Mouse (Mus musculus) A20 (cell line): ENCODE measurements around the gene Capn10.

Source experiments
- DNase-seq: peaks from one replicate; pipeline ENCODE4 v3.0.0-alpha.2; 2011; ENCODE audit warnings: low read depth, low spot score

The Capn10 gene

DNA sequence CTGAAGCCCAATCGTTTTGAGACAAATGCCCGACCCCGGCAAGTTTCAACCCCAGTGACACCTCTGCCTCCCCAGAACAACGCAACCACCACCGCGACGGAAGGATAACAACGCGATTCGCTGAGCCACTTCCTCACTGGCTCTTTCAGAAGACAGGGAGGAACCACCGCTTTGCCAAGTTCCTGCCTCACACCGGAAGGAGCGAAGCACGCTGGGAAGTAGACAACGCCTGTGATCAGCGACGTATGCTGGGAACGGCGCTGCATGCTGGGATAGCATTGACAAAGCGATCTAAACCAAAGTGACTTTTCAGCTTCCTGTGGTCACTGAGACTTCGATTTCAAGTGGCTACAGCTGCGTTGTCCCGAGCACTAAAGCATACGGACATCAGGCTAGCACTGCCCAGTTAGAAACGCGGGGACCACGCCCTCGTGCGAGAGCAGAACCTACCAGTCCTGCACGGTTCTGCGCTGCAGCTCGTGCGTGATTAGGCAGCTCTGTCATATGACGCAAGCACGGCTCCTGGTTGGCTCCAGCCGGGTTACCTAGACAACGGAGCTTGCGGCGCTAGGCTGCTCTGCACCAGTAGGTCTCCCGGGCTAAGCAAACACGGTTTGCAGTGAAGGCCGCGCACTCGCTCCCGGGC, at the start of gene Capn10:
TSS of gene Capn10 (plus strand) at position 195 of the 646 bp plus-strand sequence.
- peak; percentile 98 for DNase-seq

DNA sequence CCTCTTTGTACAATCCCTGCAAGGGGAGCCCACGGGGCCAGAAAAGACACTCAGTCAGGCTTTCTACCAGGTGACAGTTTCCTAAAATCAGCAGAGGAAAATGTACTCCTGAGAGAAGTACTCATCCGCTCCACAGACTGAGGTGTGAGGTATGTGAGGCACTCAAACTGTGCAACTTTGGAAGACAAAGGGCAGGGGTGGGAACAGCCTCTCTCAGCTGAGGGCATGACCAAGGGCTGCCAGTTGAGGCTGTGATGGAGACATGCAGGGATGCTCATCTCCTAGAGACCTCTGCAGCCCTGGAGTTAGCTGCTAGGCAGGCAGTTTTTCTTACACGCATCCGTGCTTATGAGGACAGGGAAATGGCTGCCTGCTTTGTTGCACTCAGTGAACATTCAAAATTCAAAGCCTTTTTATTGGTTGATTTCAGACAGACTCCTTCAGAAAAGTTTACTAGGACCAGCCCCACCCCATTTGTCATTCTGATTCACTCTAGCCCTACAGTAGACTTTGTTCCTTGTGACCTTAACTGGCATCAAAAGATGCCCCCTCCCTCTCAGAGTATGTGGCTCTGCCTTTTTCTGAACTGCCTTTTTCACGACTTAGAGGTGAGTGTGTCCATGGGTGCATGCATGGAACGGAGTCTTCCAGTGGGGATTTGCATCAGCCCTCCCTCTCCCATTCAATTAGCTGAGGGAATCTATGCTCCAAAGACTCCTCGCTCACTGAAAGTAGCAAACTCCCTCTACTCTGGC, 45.1 kb upstream of the Capn10 start:
- no peak for DNase-seq

DNA sequence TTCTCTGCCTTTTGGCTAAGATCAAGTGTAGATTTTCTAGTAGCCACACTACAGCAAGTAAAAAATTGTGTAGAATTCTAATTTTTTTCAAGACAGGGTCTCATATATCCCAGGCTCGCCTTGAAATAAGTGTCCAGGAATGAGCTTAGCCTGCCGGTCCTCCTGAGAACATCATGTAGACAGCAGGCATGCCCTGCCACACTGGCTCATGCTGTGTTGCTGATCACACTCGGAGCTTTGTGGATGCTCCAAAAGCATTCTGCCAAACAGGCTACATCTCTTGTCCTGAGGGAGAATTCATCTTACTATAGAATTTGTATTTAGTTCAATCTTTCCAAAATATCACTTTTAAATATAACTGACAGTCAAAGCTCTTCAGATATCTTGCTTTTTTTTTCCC, 41.4 kb upstream of the Capn10 start:
- DNase-seq: no peak

DNA sequence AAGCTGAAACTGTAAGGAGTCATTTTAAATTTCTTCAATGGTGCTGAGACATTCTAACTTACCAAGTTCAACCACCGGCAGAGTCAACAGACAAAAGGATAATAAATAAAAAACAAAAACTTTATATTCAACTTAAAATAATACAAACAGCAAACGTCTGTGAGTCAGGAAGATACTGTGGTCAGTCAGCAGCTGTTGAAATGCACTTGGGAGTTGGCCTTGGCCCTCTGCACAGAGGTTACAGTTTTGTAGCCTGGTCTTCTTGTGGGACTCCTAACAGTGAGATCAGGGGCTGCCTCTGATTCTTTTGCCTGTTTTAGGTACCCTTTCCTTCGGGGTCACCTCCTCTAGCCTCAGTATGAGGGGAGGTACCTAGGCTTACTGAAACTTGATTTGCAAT, 40.3 kb upstream of the Capn10 start:
- no peak for DNase-seq

DNA sequence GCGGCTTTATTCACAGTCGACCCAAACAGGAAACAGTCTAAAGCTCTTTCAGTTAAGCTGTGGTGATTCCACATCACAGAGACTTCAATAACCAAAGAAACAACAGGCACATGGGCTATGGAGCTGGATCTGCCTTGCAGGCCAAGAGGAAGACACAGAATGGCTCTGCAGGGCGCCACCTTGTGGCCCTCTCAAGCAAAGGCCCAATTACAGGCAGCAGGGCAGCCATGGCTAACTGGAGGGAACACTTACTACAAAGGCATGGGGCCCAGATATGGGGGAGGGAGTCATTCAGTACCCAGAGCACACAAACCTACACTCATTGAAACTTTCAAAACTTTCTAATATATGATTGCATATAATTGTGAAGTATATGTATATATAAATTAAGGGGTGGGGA, 39.1 kb upstream of the Capn10 start:
- peak; percentile 73 for DNase-seq

DNA sequence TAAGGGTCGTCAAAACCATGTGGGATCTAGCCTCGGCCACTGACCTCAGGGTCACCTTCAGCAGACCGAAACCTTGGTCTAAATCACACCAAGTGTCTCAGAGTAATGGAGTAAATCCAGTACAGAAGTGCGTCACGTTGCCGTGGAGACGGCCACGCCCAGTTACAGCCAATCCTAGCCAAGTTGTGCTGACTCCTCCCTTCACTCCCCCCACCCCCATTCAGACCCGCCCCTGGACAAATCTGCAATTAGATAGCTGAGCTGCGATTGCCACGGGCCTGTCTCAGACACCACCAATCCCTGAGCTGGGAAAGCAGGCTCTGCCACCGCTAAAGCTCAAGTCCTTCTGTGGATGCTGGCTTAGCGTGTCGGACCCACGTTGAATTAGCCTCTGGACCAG, 31.4 kb upstream of the Capn10 start, which contains the start of gene Ankmy1:
TSS of gene Ankmy1 (minus strand) at position 121 of the 400 bp plus-strand sequence.
- no peak for DNase-seq

DNA sequence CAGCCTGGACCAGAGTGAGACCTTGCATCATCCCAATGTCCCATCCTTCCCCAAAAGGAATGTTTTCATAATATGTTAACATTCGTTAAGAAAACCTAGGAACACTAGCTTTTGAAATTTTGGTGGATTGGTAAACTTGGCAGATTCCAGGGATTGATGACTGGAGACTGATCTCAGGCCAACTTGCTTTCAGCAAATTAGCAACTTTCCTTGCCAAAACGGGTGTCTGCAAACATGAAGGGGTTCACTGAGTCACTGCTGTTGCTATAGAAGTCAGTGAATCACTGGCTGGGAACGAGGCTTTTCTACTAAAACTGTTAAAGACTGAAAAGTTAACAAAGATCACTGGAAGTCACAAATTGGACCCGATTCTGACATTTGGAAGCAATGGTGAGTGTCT, 30.5 kb upstream of the Capn10 start:
- no peak for DNase-seq

DNA sequence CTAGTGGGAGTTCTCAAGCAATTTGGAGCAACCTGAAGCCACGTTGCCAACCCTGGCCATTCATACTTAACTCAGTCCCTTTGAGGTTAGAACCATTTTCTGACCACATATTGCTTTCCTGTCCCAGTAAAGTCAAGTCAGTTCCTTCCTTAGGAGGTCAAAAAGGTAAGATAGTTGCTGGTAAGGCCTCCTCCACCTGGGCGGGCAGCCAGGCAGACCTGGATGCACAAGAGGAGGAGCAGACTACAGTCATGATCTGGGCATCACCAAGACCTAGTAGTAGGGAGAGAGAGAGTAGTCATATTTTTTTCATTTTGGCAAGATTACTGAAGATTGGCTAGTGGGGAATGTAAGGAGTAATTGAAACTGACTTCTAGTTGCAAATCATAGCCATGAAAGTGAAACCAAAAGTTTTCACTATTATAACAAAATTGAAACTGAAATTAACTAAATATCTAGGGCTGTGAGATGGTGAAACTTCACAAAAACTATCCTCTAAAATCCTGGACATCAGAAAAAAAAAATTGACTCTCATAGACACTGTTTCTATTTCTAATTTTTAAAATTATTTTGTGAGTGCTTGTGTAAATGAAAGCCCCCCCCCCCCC, 28.4 kb upstream of the Capn10 start:
- peak; percentile 26 for DNase-seq

DNA sequence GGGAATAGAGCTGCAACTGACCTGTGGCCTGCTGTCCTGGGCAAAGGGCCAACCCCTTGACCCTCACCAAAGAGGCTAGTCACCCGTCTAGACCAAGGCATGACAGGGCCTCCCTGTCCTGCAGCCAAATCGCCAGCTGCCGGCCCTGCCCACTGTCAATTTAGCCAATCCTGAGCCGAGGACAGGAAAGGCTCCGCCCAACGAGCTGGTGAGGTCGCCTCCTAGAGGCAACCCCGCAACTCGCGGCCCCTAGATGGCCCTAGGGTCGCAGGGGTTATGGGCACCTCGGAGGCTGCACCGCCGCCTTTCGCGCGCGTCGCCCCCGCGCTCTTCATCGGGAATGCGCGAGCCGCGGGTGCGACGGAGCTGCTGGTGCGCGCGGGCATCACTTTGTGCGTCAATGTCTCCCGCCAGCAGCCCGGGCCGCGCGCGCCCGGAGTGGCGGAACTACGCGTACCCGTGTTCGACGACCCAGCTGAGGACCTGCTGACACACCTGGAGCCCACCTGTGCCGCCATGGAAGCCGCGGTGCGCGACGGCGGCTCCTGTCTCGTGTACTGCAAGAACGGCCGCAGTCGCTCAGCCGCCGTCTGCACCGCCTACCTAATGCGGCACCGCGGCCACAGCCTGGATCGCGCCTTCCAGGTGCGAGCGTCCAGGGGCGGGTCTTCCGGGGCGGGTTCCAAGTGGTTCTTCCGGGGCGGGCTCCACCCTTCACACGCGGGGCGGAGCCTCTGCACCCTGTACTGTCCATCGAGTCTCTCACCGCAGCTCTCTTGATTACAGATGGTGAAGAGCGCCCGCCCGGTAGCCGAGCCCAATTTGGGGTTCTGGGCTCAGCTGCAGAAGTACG, 27.2 kb upstream of the Capn10 start, which contains the start of gene Dusp28:
TSS of gene Dusp28 (plus strand) at position 203 of the 853 bp plus-strand sequence.
- peak; percentile 95 for DNase-seq

DNA sequence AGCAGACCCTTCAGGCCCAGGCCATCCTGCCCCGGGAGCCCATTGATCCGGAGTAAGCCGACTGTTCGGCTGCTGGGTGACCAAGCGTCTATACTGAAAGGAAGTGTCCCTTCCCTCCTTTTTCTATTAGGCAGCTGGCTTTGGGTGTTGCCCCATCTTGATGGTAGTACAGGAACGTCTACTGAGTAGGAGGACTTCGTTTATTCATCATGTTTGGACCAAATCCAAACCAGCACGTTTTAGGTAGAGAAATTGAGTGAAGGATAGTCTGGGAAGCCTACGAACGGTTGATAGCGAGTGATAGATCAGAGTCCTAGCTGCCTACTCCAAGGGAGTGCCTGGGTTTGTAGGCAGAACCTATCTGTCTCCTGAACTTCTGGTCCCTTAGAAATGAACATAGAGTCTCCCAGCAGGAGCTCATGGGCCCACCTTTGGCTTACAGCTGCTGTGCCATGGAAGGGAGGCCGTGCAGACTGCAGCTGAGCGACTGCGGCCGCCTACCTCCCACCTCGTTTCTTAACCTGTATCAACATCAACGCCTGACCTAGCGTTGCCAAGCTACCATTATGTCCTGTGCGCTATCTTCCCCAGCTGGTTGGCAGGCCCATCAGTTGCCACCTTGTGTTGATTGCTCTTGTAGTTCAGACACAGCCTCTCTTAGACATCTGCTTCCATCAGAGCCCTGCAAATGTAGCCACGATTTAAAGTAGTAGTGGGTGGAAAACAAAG, 26.4 kb upstream of the Capn10 start:
- no peak for DNase-seq

DNA sequence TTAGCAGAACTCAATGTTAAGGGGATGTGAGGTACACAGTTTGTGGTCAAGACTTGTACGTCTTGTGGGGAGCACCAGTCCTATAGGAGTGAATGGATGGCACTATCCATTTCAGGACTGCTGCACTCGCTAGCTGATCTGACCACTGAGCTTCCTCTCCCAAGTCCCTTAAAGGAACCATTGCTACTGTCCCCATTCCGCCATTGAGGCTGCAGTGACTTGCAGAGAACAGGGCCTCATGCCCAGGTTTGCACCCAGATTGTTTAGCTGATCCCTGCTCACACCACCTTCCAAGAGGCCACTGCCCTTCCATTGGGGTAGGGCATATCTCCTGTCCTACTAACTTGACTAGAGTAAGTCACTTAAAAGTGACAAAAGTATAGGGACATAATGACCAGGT, 25.5 kb upstream of the Capn10 start:
- no peak for DNase-seq

DNA sequence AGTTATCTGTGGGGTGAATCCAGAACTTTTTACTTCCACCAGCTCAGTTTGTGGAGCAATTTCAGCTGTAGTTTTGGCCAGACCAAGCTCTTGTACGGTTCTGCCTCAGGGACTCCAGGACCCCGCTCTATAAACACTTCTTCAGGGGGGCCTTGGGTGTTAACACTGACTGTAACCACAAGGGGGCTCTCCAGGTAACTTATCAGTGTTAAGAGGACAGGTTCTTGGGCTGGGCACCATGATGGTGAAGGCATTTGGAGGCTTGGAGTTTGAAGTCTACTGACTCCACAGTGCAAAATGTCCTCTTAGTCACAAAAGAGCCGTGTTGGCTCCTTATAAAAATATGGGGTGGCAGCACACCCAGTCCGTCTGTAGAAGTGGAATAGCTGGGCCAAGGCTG, 25.1 kb upstream of the Capn10 start:
- peak; percentile 74 for DNase-seq

DNA sequence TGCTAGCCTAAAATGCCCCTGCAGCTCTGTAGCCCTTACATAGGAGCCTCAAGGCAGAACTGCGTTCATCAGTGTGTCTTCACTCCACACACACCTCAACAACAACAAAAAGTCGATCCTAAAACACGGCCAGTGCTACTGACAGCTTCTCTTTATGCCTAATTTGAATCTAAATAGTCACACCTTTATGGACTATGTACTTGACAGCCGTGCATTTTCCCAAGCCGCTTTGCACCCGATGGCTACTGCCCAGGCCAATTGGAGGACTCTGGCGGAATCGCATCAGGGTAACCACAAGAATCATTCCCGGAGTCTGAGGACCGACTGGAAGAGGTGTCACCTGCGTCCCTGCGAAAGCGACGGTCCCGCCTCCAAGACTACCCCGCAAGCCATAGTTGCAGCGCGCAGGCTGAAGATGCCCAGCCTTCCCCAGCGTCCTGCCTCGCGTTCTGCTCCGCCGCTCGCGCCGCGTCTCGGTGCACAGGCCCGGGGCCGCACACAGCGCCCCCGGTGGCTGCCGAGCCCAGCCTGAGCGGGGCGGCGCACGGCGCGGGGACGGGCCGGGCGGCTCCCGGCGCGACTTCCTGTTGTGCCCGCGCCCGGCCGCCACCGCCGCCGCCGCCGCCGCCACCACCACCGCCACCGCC, 23.8 kb upstream of the Capn10 start, which contains the start of gene Rnpepl1:
TSS of gene Rnpepl1 (plus strand) at position 545 of the 647 bp plus-strand sequence.
- DNase-seq: peak; percentile 79

DNA sequence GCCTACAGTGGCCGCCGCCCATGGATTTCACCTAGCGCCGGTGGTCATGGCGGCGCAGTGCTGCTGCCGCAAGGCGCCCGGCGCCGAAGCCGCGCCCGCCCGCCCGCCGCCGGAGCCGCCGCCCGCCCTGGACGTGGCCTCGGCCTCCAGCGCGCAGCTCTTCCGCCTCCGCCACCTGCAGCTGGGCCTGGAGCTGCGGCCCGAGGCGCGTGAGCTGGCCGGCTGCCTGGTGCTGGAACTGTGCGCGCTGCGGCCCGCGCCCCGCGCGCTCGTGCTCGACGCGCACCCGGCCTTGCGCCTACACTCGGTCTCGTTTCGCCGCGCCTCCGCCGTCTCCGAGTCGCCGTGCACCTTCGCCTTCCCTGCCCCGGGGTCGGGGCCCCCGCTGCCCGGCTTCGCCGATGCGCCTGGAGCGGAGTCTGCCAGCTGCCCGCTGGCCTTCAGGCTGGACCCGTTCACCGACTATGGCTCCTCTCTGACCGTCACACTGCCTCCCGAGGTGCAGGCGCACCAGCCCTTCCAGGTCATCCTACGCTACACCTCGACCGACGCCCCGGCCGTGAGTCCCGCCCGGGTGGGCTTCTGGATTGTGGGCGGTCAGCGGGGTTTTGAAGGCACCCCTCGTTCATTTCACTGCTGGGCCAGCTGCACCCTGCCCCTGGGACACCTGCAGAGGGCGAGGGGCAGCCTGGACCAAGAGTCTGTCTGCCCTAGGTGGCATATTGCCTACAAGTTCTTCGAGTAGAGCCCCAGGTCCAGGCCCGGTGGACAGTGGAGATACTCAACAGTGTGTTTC, 23.1 kb upstream of the Capn10 start:
- peak; percentile 70 for DNase-seq

DNA sequence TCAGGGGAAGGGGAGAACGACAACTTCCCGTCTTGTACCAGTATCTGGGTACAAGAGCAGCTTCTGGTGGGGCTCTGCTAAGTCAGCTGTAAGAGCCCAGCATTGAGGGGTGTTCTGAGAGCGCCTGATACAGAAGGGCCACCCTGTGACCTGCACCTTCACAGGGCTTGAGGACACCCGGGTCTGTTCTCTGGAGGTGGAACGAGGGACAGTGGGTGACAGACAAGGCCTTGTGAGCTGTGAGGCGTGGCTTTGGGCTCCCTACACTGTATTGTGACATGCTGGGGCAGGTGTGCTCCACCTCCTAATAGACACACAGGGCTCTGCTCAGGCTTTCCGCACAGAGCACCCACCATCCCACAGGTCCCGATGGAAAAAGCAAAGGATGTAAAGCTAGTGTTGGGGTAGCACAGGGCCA, 22.4 kb upstream of the Capn10 start:
- peak; percentile 58 for DNase-seq

DNA sequence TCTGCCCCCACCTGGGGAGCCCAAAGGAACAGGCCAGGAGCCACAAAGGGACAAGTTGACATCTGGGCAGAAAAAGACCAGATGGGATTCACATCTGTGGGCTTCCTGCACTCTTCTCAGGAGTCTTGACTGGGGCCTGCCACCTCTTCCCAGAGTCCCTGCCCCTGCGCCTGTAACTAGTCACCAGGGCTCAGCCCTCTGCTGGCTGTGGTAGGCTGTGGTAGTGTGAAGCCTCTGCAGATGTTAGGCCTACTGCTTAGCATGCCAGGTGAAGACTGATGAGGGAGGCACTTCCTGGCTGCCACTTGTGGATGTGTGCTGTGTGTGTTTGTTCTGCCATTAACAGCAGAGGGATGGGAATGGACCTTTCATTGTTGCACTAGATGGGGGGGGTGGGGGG, 21.9 kb upstream of the Capn10 start:
- peak; percentile 48 for DNase-seq

DNA sequence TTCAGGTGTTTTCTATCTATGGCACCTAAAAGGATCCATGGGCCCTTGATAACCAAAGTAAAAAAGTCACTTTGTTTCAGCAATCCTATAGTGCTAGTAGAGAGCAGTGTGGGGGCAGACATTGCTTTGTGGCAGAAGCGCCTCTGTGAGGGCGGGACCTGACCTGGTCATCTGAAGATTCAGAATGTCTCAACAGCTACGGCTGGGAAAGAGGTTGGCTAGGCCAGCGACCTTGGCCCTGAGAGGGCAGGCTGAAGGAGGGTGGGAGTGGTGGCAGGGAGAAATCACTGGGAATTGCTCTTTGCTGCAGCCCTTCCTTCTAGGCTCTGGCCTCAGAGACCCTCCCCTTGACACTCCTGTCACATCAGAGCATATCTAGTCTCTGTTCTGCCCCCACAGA, 19.9 kb upstream of the Capn10 start:
- DNase-seq: no peak

DNA sequence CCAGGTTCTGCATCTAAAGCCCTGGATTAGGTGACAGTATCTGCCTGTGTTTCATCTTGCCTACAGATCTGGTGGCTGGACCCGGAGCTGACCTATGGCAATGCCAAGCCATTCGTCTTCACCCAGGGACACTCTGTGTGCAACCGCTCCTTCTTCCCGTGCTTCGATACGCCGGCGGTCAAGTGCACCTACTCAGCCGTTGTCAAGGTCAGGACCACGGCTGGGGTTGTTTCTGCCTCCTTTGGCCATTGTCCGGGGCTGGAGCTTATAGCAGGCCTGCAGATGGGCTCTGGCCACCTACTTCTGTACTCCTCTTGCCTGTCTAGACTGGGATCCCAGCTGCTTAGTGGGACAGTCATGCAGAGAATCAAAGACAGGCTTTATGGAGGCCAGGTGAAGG, 19.2 kb upstream of the Capn10 start:
- no peak for DNase-seq

DNA sequence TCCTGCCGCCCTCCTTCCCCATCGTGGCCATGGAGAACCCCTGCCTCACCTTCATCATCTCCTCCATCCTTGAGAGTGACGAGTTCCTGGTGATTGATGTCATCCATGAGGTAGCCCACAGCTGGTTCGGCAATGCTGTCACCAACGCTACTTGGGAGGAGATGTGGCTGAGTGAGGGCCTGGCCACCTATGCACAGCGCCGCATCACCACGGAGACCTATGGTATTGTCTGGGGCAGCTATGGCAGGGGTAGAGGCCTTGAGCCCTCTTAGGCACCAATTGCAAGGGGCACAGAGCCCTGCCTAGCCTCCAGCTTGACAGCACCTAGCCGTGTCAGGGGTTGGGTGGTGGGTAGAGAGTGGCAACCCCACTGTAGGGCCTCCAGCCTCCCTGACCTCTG, 17.5 kb upstream of the Capn10 start:
- DNase-seq: no peak

DNA sequence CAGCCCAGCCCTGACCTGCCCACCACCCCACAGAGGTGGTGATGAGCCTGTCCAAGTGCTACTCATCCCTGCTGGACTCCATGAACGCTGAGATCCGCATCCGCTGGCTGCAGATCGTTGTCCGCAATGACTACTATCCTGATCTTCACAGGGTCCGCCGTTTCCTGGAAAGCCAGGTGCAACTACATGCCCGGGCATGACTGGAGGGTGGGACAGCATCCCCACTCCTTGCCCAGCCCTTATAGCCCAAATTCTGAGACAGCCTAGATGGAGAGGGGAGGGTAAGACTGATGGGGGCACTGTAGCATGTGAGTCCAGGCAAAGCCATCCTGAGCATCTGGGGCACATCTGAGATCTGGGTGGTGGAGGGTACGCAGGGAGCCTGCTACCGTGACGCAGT, 15.0 kb upstream of the Capn10 start:
- no peak for DNase-seq
